Mouse (Mus musculus) thymus, postnatal 25 days (tissue): ENCODE data around the gene Gadd45g.
"Not testable (repeated sequence)": the region's sequence is repeated elsewhere in the genome, so short reads cannot be mapped to it uniquely, and the experiment has no call there.

ENCODE experiments used
- DNase-seq: peaks from one replicate; pipeline ENCODE4 v3.0.0; 2022

Gene Gadd45g

DNA sequence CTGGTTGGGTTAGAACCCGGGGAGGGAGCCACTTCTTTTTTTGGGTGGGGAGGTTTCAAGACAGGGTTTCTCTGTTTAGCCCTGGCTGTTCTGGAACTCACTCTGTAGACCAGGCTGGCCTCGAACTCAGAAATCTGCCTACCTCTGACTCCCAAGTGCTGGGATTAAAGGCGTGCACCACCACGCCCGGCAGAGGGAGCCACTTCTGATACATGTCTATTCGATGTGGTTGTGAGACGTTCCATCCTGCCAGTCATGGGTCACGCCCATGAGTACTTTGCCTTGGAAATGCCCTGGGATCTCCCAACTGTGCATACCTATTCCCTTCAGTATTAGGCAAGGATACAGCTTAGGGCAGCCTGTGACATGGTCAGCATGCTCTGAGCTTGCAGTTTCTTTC lies 12.5 kb upstream of the Gadd45g start:
- DNase-seq: peak; percentile 40

GRCm38 (mm10) chr13:51834520-51834919 lies 12.0 kb upstream of the Gadd45g start:
- DNase-seq: no peak

GRCm38 (mm10) chr13:51835208-51835607 lies 11.3 kb upstream of the Gadd45g start:
- DNase-seq: not testable (repeated sequence)

GRCm38 (mm10) chr13:51837402-51837801 lies 9.1 kb upstream of the Gadd45g start:
- no peak for DNase-seq

DNA sequence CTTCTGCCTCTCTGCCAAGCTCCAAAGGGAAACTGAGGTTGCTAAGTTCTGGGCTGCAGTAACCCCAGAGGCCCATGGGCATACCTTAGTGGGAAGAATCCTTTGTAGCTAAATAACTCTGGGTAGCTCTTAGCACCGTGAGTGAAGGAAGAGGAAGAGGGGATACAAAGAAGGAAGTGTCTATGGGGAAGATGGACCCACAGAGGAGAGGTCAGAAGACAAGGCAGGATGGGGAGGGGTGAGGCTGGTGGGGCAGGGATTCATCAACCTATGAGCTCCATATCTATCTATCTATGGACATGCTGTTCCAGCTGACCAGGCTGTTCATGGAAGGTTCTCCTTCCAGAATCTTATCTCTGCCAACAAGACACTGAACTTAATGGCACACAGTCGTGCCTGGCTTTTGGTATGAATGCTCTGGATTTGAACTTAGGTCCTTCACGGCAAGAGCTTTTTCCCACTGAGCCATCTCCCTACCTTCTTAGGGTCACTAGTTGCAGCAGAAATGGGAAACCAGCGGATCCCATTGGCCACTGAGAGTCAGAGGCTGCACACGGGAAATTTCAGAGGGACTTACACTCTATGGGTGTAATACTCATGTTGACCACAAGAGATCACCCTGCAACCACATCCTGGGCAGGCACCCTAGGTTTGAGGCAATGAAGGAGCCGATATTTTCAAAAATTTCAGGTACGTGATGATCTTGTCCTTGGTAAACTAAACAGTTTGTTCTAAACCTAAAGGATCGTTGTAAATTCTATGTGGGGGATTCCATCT lies 7.0 kb upstream of the Gadd45g start:
- peak; percentile 37 for DNase-seq

GRCm38 (mm10) chr13:51840702-51841101 lies 5.8 kb upstream of the Gadd45g start:
- DNase-seq: no peak

DNA sequence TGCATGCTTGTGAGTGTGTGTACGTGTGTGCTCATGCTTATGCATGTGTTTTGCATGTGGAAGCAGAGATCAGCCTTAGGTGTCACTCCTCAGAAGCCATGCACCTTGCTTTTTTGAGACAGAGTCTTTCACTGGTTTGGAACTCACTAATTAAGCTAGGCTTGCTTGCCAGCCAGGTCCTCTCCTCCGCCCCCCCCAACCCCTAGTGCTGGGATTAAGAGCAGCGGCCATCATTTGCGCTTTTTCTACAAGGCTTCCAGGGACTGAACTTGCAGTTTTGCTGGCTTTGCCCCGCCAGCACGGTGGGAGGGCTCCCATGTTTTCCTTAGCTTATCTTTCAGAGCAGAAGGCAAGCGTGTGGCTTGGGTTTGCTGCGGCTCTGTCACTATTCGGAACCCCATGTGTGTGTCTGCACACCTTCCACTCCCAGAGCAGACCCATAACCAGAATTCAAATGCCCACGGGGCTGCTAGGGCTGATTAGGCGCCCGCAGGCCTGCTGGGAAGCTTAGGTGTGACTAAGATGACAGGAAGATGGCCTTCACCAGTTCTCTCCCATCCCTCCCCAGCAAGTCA lies 4.8 kb upstream of the Gadd45g start:
- DNase-seq: no peak

GRCm38 (mm10) chr13:51842191-51842590 lies 4.3 kb upstream of the Gadd45g start:
- DNase-seq: no peak

GRCm38 (mm10) chr13:51842773-51843172 lies 3.7 kb upstream of the Gadd45g start:
- no peak for DNase-seq

GRCm38 (mm10) chr13:51843298-51843697 lies 3.2 kb upstream of the Gadd45g start:
- DNase-seq: no peak

DNA sequence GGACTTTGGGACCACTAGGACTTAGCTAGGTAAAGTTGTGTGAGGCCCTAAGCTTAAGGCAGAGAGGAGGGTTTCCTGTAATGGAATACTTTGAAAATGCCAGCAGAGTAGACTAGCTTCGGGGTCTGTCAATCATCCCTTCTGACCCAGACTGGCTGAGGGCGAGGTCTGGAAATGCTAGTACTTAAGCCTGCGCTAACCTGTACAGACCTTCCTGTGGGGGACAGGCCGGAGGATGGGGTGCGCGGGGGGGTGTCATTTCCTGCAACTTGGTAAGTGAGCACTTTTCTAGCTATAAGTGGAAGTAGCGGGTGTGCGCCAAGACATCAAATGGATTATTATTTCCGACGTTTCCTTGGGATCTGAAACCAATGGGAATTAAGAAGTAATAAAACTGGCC lies 2.4 kb upstream of the Gadd45g start:
- no peak for DNase-seq

GRCm38 (mm10) chr13:51844661-51845060 lies 1.8 kb upstream of the Gadd45g start:
- peak; percentile 81 for DNase-seq

DNA sequence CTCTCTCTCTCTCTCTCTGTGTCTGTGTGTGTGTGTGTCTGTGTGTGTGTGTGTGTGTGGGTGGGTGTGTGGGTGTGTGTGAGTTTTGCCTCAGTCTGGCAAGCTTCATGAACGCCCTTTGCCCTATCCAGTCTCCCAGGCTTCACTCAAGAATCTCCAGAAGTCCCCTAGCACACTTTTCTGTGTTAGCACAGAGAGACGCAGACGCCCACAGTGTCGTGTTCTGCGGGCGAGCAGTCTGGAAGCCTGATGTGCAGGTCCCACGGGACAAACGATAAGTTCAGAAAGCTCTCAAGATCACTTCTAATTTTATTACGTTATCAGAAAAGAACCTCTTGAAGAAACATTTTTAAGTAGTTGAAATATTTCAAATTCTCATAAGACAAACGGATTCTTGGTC lies 1.4 kb upstream of the Gadd45g start:
- DNase-seq: peak; percentile 24

GRCm38 (mm10) chr13:51845591-51846191 lies 787 bp upstream of the Gadd45g start:
- peak; percentile 92 for DNase-seq

- DNase-seq: peak; percentile 63
Measured at GRCm38 (mm10) chr13:51846868-51847793, 653 bp downstream of the Gadd45g start.

- DNase-seq: peak; percentile 83
Measured at GRCm38 (mm10) chr13:51847979-51848480, 1.6 kb downstream of the Gadd45g start.

DNA sequence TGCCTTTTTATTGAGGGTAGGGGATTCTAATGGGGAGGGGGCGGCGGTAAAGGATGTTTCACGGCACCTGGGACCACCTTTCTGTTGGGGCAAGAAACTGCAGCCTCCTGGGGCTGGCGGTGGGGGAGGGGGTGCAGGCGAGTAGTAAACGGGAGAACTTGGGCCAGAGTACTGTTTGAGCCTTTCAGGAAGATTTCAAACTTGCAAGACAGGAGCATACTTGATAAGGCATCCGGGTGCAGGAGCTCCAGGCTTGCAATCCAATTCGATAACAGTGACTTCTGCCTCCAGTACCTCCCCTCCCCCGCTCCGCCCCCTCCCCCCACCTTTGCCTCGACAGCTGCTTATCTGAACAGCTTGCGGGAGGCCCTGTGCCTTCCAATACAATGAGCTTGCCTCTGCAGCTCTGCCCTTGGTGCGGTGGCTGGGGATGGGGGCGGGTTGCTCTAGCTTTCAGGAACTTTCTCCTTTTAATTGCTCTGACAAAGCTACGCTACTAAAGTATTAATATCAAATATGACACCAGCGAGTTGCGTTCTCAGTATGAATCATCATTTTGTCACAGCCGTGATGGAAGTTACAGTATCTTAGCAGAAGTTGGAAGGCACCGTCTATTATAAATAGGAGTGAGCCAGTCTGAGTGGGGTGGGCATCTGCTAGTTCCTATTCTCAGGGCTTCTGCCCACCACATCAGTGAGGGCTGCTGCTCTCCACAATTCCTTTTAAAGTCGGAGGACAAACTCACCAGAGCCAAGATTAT lies 2.2 kb downstream of the Gadd45g start:
- peak; percentile 48 for DNase-seq

GRCm38 (mm10) chr13:51849241-51850033 lies 3.0 kb downstream of the Gadd45g start:
- DNase-seq: no peak

GRCm38 (mm10) chr13:51850565-51850964 lies 4.1 kb downstream of the Gadd45g start:
- DNase-seq: no peak

GRCm38 (mm10) chr13:51852560-51853190 lies 6.2 kb downstream of the Gadd45g start:
- DNase-seq: no peak
